Mouse (Mus musculus) embryonic facial prominence, embryonic 14.5 days (tissue): ENCODE data around the gene Rspo1. TPM values are rescaled to one million over a fixed set of nuclear protein-coding genes. Genes with fewer than 3 reads are reported as not detected.
A peak's percentile ranks its signal among the peaks of the same experiment; 100 is the strongest.

Experiments used
- ATAC-seq: fragments of 200-750 bp; cut with Nextera tagmentation; 2 replicates; pipeline ENCODE4 v1.8.0; 2017; ENCODE audit warnings: low read depth, moderate number of reproducible peaks, moderate TSS enrichment
- DNase-seq: peaks from one replicate; pipeline ENCODE4 v3.0.0-alpha.2; 2015; ENCODE audit warnings: low spot score
- H3K27ac ChIP-seq: fragments of 300-500 bp; sonication (generic); replicated peaks from 2 replicates; pipeline ENCODE4 v1.5.1; 2014; ENCODE audit warnings: low read depth, mild to moderate bottlenecking, low read length, moderate library complexity
- H3K27me3 ChIP-seq: fragments of 300-500 bp; sonication (generic); replicated peaks from 2 replicates; pipeline ENCODE4 v1.6.1; 2014; ENCODE audit warnings: low read length; ENCODE audit not compliant: control insufficient read depth, insufficient read depth
- H3K36me3 ChIP-seq: fragments of 300-500 bp; sonication (generic); 2 replicates; pipeline ENCODE4 v1.6.1; 2014; ENCODE audit warnings: low read length, mixed read lengths; ENCODE audit not compliant: control insufficient read depth, insufficient read depth
- H3K4me1 ChIP-seq: fragments of 300-500 bp; sonication (generic); 2 replicates; pipeline ENCODE4 v1.6.1; 2014; ENCODE audit warnings: antibody characterized with exemption, low read length; ENCODE audit not compliant: control insufficient read depth, insufficient read depth
- H3K4me2 ChIP-seq: fragments of 300-500 bp; sonication (generic); 2 replicates; pipeline ENCODE4 v1.6.1; 2014; ENCODE audit warnings: low read depth, mild to moderate bottlenecking, low read length, moderate library complexity, mixed read lengths
- H3K4me3 ChIP-seq: fragments of 300-500 bp; sonication (generic); 2 replicates; pipeline ENCODE4 v1.5.1; 2014; ENCODE audit warnings: low read depth, mild to moderate bottlenecking, low read length
- H3K9ac ChIP-seq: fragments of 300-500 bp; sonication (generic); 2 replicates; pipeline ENCODE4 v1.6.1; 2014; ENCODE audit warnings: low read depth, mild to moderate bottlenecking, low read length, moderate library complexity, mixed read lengths
- H3K9me3 ChIP-seq: fragments of 300-500 bp; sonication (generic); 2 replicates; pipeline ENCODE4 v1.6.1; 2016; ENCODE audit warnings: low read length; ENCODE audit not compliant: control insufficient read depth
- WGBS: fragments of 180-500 bp; shearing (Covaris S2); extraction: QIAGEN DNeasy Blood & Tissue Kit; methylation state at CpG from one replicate; pipeline ENCODE4 v1.1.7; 2014; 5-methylcytosine and 5-hydroxymethylcytosine counted together
- polyA plus RNA-seq: library from polyadenylated mRNA; unstranded; fragments of >200 nt; fragmentation: Nextera tagmentation; extraction: Ambion mirVana; gene quantifications from 2 replicates; pipeline ENCODE4 v1.2.1, GENCODE M21; 2014

Rspo1 gene
- polyA plus RNA-seq, 1 experiment from 2014 or later = 10.0 TPM

- no peak overlapping the region for H3K4me3 ChIP-seq
- H3K27ac ChIP-seq = no peak overlapping the region
- DNase-seq = no peak
- no peak overlapping the region for H3K4me2 ChIP-seq
- 22% methylated on average over 9 of the region's 9 CpGs for WGBS
- no peak for ATAC-seq
- H3K4me1 ChIP-seq = peaks cover 6% of the 10 kb centered on the region; the same call in 1 of the 2 replicates
- peaks cover 71% of the 10 kb centered on the region for H3K27me3 ChIP-seq
- no peak overlapping the region for H3K9ac ChIP-seq
- H3K36me3 ChIP-seq = no peaks in the 10 kb centered on the region
- no peaks in the 10 kb centered on the region for H3K9me3 ChIP-seq
Measured at GRCm38 (mm10) chr4:124983893-124984526, 2.2 kb upstream of the Rspo1 start.

- H3K4me1 ChIP-seq = peaks cover 13% of the 10 kb centered on the region
- no peak overlapping the region for H3K27ac ChIP-seq
- H3K9ac ChIP-seq = 0 out of 2 replicates have a peak overlapping the region, but pooled peaks have one; percentile 10
- 5% methylated on average over 18 of the region's 18 CpGs for WGBS
- H3K27me3 ChIP-seq = peaks cover 82% of the 10 kb centered on the region
- ATAC-seq = no peak
- no peaks in the 10 kb centered on the region for H3K9me3 ChIP-seq
- peak; percentile 58 for DNase-seq
- no peaks in the 10 kb centered on the region for H3K36me3 ChIP-seq
- H3K4me3 ChIP-seq = peak overlapping the region; percentile 52; the same call in 1 of the 2 replicates
- H3K4me2 ChIP-seq = peak overlapping the region; percentile 72
Measured at GRCm38 (mm10) chr4:124984871-124985670, 1.2 kb upstream of the Rspo1 start.

GRCm38 (mm10) chr4:124986739-124987710 lies 795 bp downstream of the Rspo1 start:
- DNase-seq (no peak), ATAC-seq (no peak)
- H3K36me3 ChIP-seq = no peaks in the 10 kb centered on the region
- peaks cover 89% of the 10 kb centered on the region for H3K27me3 ChIP-seq
- peak overlapping the region; percentile 52 for H3K4me3 ChIP-seq
- H3K9me3 ChIP-seq = no peaks in the 10 kb centered on the region
- H3K27ac ChIP-seq = no peak overlapping the region
- H3K4me1 ChIP-seq = peaks cover 17% of the 10 kb centered on the region
- 2% methylated on average over 36 of the region's 51 CpGs for WGBS
- H3K9ac ChIP-seq = peak overlapping the region; percentile 64
- peak overlapping the region; percentile 72 for H3K4me2 ChIP-seq

GRCm38 (mm10) chr4:124987711-124988097 lies 1.5 kb downstream of the Rspo1 start:
- Histone ChIP-seq H3K9me3 (no peaks in the 10 kb centered on the region), H3K27me3 (peaks cover 82% of the 10 kb centered on the region), H3K27ac (no peak overlapping the region), H3K4me2 (peak overlapping the region; percentile 72), H3K4me1 (peaks cover 17% of the 10 kb centered on the region), H3K9ac (no peak overlapping the region), H3K36me3 (no peaks in the 10 kb centered on the region), H3K4me3 (peak overlapping the region; percentile 52; the same call in 1 of the 2 replicates)
- 7% methylated on average over 10 of the region's 10 CpGs for WGBS
- no peak for ATAC-seq
- no peak for DNase-seq

- Histone ChIP-seq H3K9ac (no peak overlapping the region), H3K4me3 (no peak overlapping the region), H3K9me3 (no peaks in the 10 kb centered on the region), H3K27ac (no peak overlapping the region), H3K27me3 (peaks cover 76% of the 10 kb centered on the region), H3K4me1 (peaks cover 17% of the 10 kb centered on the region), H3K4me2 (peak overlapping the region; percentile 72), H3K36me3 (no peaks in the 10 kb centered on the region)
- WGBS = 15% methylated on average over 9 of the region's 9 CpGs
- DNase-seq (no peak), ATAC-seq (no peak)
Measured at GRCm38 (mm10) chr4:124988382-124988781, 2.2 kb downstream of the Rspo1 start.

GRCm38 (mm10) chr4:124989787-124990253 lies 3.6 kb downstream of the Rspo1 start:
- ATAC-seq (0 out of 2 replicates have a peak, but pooled peaks have one; percentile 9), DNase-seq (peak; percentile 41)

GRCm38 (mm10) chr4:124990325-124990724 lies 4.1 kb downstream of the Rspo1 start:
- 2% methylated on average over 7 of the region's 7 CpGs for WGBS
- Histone ChIP-seq H3K9me3 (no peaks in the 10 kb centered on the region), H3K4me1 (peaks cover 14% of the 10 kb centered on the region), H3K4me2 (peak overlapping the region; percentile 45), H3K4me3 (peak overlapping the region; percentile 15; the same call in 1 of the 2 replicates), H3K27ac (no peak overlapping the region), H3K9ac (peak overlapping the region; percentile 45; the same call in 1 of the 2 replicates), H3K27me3 (peaks cover 59% of the 10 kb centered on the region), H3K36me3 (no peaks in the 10 kb centered on the region)
- no peak for DNase-seq
- no peak for ATAC-seq

More at GRCm38 (mm10) chr4:124989787-124990253, 3.6 kb downstream of the Rspo1 start:
- Histone ChIP-seq H3K4me1 (peaks cover 17% of the 10 kb centered on the region), H3K27me3 (peaks cover 62% of the 10 kb centered on the region), H3K9ac (peak overlapping the region; percentile 45; the same call in 1 of the 2 replicates), H3K27ac (no peak overlapping the region), H3K9me3 (no peaks in the 10 kb centered on the region), H3K36me3 (no peaks in the 10 kb centered on the region), H3K4me2 (peak overlapping the region; percentile 45), H3K4me3 (peak overlapping the region; percentile 15)
- 2% methylated on average over 17 of the region's 20 CpGs for WGBS
